Comparison of ENCODE assay signal across 9 mouse cellular contexts in genomic region chr12:29938376-29939041, GRCm38 (mm10). TPM values are rescaled to one million over a fixed set of nuclear protein-coding genes. Genes with fewer than 3 reads are reported as not detected.
A peak's percentile ranks its signal among the peaks of the same experiment; 100 is the strongest.
DNase-seq lines count a peak whose midpoint lies in the region; ATAC-seq and TF ChIP-seq lines count a peak whose summit lies in the region.
"Had no signal": no experiment of that assay in that cellular context is flagged by ENCODE, and none has a peak within 500 bp of the region (broad histone marks: within the 10 kb centered on the region; RNA-seq: fewer than 3 reads in every experiment).

No protein-coding gene starts in this region.

- H3K9ac ChIP-seq in forebrain, embryonic 14.5 days (ENCODE audit: low read length): peak overlapping the region; percentile 98
- H3K9ac ChIP-seq in heart, postnatal 0 days (replicated peaks; ENCODE audit: low read depth, low read length): peak overlapping the region; percentile 72
- H3K9ac ChIP-seq in lung, embryonic 14.5 days: peak overlapping the region; percentile 89

- no peaks in the 10 kb centered on the region for H3K9me3 ChIP-seq in forebrain, embryonic 14.5 days (replicated peaks; ENCODE audit: control insufficient read depth, low read length)
- H3K9me3 ChIP-seq in heart, postnatal 0 days (replicated peaks; ENCODE audit: control insufficient read depth, low read length): no peaks in the 10 kb centered on the region
- no peaks in the 10 kb centered on the region for H3K9me3 ChIP-seq in lung, embryonic 14.5 days (ENCODE audit: low read depth, low read length)

- WGBS in forebrain, embryonic 14.5 days: under 1% methylated on average over 40 of the region's 40 CpGs
- WGBS in heart, postnatal 0 days: 1% methylated on average over 40 of the region's 40 CpGs
- WGBS in lung, embryonic 14.5 days: under 1% methylated on average over 40 of the region's 40 CpGs

- no peak for TF ChIP-seq EP300 in heart, postnatal 0 days (IDR thresholded peaks at IDR 0.05; ENCODE audit: low read depth)

- H3K4me1 ChIP-seq in forebrain, embryonic 14.5 days (ENCODE audit: control insufficient read depth, insufficient read depth, low read length): peaks cover 22% of the 10 kb centered on the region
- H3K4me1 ChIP-seq in heart, postnatal 0 days (ENCODE audit: control insufficient read depth, insufficient read depth): peaks cover 30% of the 10 kb centered on the region
- H3K4me1 ChIP-seq in lung, embryonic 14.5 days (ENCODE audit: insufficient read depth): peaks cover 19% of the 10 kb centered on the region

- no peak for TF ChIP-seq CTCF in heart, postnatal 0 days (IDR thresholded peaks at IDR 0.05; ENCODE audit: low read depth)
- 0 out of 2 replicates have a peak, but pooled peaks have one; percentile 12 for TF ChIP-seq CTCF in lung, embryonic 14.5 days (IDR thresholded peaks at IDR 0.05; ENCODE audit: low read depth)

- peak overlapping the region; percentile 79 for H3K4me3 ChIP-seq in forebrain, embryonic 14.5 days (ENCODE audit: low read depth, low read length)
- H3K4me3 ChIP-seq in heart, postnatal 0 days (ENCODE audit: low read depth, low read length): peak overlapping the region; percentile 69
- H3K4me3 ChIP-seq in lung, embryonic 14.5 days (ENCODE audit: low read depth, low read length): peak overlapping the region; percentile 75

- no peaks in the 10 kb centered on the region for H3K36me3 ChIP-seq in forebrain, embryonic 14.5 days (ENCODE audit: control insufficient read depth, insufficient read depth, low read length)
- no peaks in the 10 kb centered on the region for H3K36me3 ChIP-seq in heart, postnatal 0 days (replicated peaks; ENCODE audit: control insufficient read depth, insufficient read depth, low read length)
- H3K36me3 ChIP-seq in lung, embryonic 14.5 days (ENCODE audit: insufficient read depth): 0 out of 2 replicates have a peak, but pooled peaks cover 6% of the 10 kb centered on the region

- peak overlapping the region; percentile 85 for H3K4me2 ChIP-seq in forebrain, embryonic 14.5 days (ENCODE audit: low read length)
- peak overlapping the region; percentile 75 for H3K4me2 ChIP-seq in heart, postnatal 0 days (ENCODE audit: low read depth, low read length)
- peak overlapping the region; percentile 83 for H3K4me2 ChIP-seq in lung, embryonic 14.5 days

- DNase-seq in layer of hippocampus, adult 18-20 months (ENCODE audit: low spot score in 2 of 2): peak; percentile 30 to 64
- DNase-seq in layer of hippocampus, adult 9-11 months: no peak
- DNase-seq in forebrain, embryonic 14.5 days (ENCODE audit: low spot score): peak; percentile 81
- peak; percentile 64 for DNase-seq in heart, postnatal 0 days (ENCODE audit: low spot score)
- DNase-seq in kidney, postnatal 4 days: peak; percentile 75 to 85
- peak; percentile 82 for DNase-seq in lung, embryonic 14.5 days
- peak; percentile 68 for DNase-seq in retina, embryonic 14.5 days (ENCODE audit: low spot score)

- H3K27ac ChIP-seq in forebrain, embryonic 14.5 days (ENCODE audit: low read depth, low read length): peak overlapping the region; percentile 94
- H3K27ac ChIP-seq in heart, postnatal 0 days (ENCODE audit: low read depth): peak overlapping the region; percentile 86
- peak overlapping the region; percentile 93 for H3K27ac ChIP-seq in lung, embryonic 14.5 days (ENCODE audit: low read depth)

- no peaks in the 10 kb centered on the region for H3K27me3 ChIP-seq in forebrain, embryonic 14.5 days (replicated peaks; ENCODE audit: control insufficient read depth, insufficient read depth, low read length)
- H3K27me3 ChIP-seq in heart, postnatal 0 days (ENCODE audit: control insufficient read depth, insufficient read depth, low read length): 0 out of 2 replicates have a peak, but pooled peaks cover 4% of the 10 kb centered on the region
- no peaks in the 10 kb centered on the region for H3K27me3 ChIP-seq in lung, embryonic 14.5 days (ENCODE audit: insufficient read depth, low read length)

- peak; percentile 83 for ATAC-seq in forebrain, embryonic 14.5 days
- peak; percentile 80 for ATAC-seq in heart, postnatal 0 days (ENCODE audit: insufficient read depth, low read depth)
- ATAC-seq in lung, embryonic 14.5 days (ENCODE audit: insufficient read depth): peak; percentile 84
- no peak for ATAC-seq in granulocyte monocyte progenitor cell, adult 5-6 weeks (replicated peaks; ENCODE audit: poor library complexity, severe bottlenecking)

RNA-seq across cellular contexts. Expression of gene Pxdn, which starts 1.1 kb away (rescaled TPM):
- total RNA-seq in layer of hippocampus, adult 18-20 months (2021): 10 to 100 TPM; 63.4 to 68.9 TPM
- 31.2 and 41.4 TPM in 2 replicates for polyA plus RNA-seq in forebrain, embryonic 14.5 days (2014; fragmentation: Nextera tagmentation; extraction: Ambion mirVana)
- total RNA-seq in heart, postnatal 0 days (2014; rRNA removed; ENCODE audit: low replicate concordance): 144 TPM in 2 replicates
- polyA plus RNA-seq in heart, postnatal 0 days (2015; fragmentation: Nextera tagmentation; extraction: Ambion mirVana): 42.4 and 49.7 TPM in 2 replicates
- polyA plus RNA-seq in lung, embryonic 14.5 days (2014; fragmentation: Nextera tagmentation; extraction: Ambion mirVana): 135 and 144 TPM in 2 replicates
- total RNA-seq in granulocyte monocyte progenitor cell, adult 5-6 weeks (2014; fragmentation: Nextera tagmentation): not detected in 2 replicates
- total RNA-seq in granulocyte monocyte progenitor cell, adult 5-6 weeks (2017): not detected in 2 replicates
- total RNA-seq: MEL had no signal

Comparison
In these comparisons a context has a peak if more than half of its experiments do, and no peak if none do; other contexts are left out.
1. RNA of gene Pxdn, which starts 1.1 kb away (total RNA-seq): 144 TPM in heart, postnatal 0 days and 63.4 to 68.9 TPM in layer of hippocampus, adult 18-20 months; not detected in granulocyte monocyte progenitor cell, adult 5-6 weeks; every median in the first group is over 10 times any median in the second.
2. Peak in every context shown above with its lines, with median percentiles within 50 percentile points of each other: H3K27ac ChIP-seq, H3K4me2 ChIP-seq, H3K4me3 ChIP-seq and H3K9ac ChIP-seq.